Mouse (Mus musculus) olfactory bulb, adult 2 months (tissue): Measurements from ENCODE around the gene Fam8a1. TPM values are rescaled to one million over a fixed set of nuclear protein-coding genes. Genes with fewer than 3 reads are reported as not detected.

ENCODE experiments used
- H3K27ac ChIP-seq: fragments of 200-500 bp; 2 replicates; pipeline ENCODE4 v1.5.1; 2012; ENCODE audit warnings: low read depth, low read length; ENCODE audit not compliant: insufficient read depth
- H3K4me1 ChIP-seq: fragments of 200-500 bp; 2 replicates; pipeline ENCODE4 v1.6.1; 2012; ENCODE audit warnings: low read length; ENCODE audit not compliant: control insufficient read depth, insufficient read depth
- H3K4me3 ChIP-seq: fragments of 200-500 bp; 2 replicates; pipeline ENCODE4 v1.5.1; 2012; ENCODE audit warnings: mild to moderate bottlenecking, low read depth, low read length, moderate library complexity; ENCODE audit not compliant: insufficient read depth
- CTCF ChIP-seq: fragments of 200-500 bp; IDR thresholded peaks from 2 replicates; pipeline ENCODE4 v1.5.1; 2012; ENCODE audit warnings: low read depth, mild to moderate bottlenecking, low read length, moderate library complexity; ENCODE audit not compliant: insufficient read depth
- POLR2A ChIP-seq: fragments of 200-500 bp; IDR thresholded peaks from 2 replicates; pipeline ENCODE4 v1.6.1; 2012; ENCODE audit warnings: mild to moderate bottlenecking, low read depth, low read length, moderate library complexity; ENCODE audit not compliant: insufficient read depth
- WGBS: fragments of 180-500 bp; shearing (Covaris S2); methylation state at CpG from one replicate; pipeline ENCODE4 v1.1.7; 2018; 5-methylcytosine and 5-hydroxymethylcytosine counted together
- polyA plus RNA-seq: library from polyadenylated mRNA; stranded (reverse); fragments of >200 nt; gene quantifications from 2 replicates; pipeline ENCODE4 v1.2.4, GENCODE M21; 2012; ENCODE audit warnings: low replicate concordance; ENCODE audit not compliant: missing spikeins, insufficient read depth, insufficient read length

Gene Fam8a1
- polyA plus RNA-seq, 1 experiment, result not detected

GRCm38 (mm10) chr13:46724371-46724770, 55.0 kb downstream of the Fam8a1 start:
- H3K4me1 ChIP-seq, result no peaks in the 10 kb centered on the region
- no peak for TF ChIP-seq CTCF
- no peak for TF ChIP-seq POLR2A
- no peak overlapping the region for H3K4me3 ChIP-seq
- no peak overlapping the region for H3K27ac ChIP-seq

GRCm38 (mm10) chr13:46725227-46725626, 55.9 kb downstream of the Fam8a1 start:
- Histone ChIP-seq H3K27ac (no peak overlapping the region), H3K4me3 (no peak overlapping the region), H3K4me1 (no peaks in the 10 kb centered on the region)
- 21% methylated on average over 2 of the region's 2 CpGs for WGBS
- TF ChIP-seq POLR2A (no peak), CTCF (no peak)

GRCm38 (mm10) chr13:46726288-46727037, 57.1 kb downstream of the Fam8a1 start:
- WGBS, result under 1% methylated on average over 30 of the region's 30 CpGs
- TF ChIP-seq POLR2A (no peak), CTCF (no peak)

GRCm38 (mm10) chr13:46727038-46727836, 57.9 kb downstream of the Fam8a1 start:
- TF ChIP-seq CTCF, result no peak
- TF ChIP-seq POLR2A, result no peak
- Histone ChIP-seq H3K27ac (peak overlapping the region; percentile 64), H3K4me1 (no peaks in the 10 kb centered on the region), H3K4me3 (peak overlapping the region; percentile 98)
- WGBS, result under 1% methylated on average over 85 of the region's 85 CpGs

More at GRCm38 (mm10) chr13:46726288-46727037, 57.1 kb downstream of the Fam8a1 start:
- Histone ChIP-seq H3K27ac (no peak overlapping the region), H3K4me1 (no peaks in the 10 kb centered on the region), H3K4me3 (peak overlapping the region; percentile 98)

Other genes starting within 250 kb of the Fam8a1 start
- not detected in 2 replicates for gene Cap2, start 167.7 kb upstream of the Fam8a1 start, polyA plus RNA-seq
- not detected in 2 replicates for gene Nup153, start 58.4 kb downstream of the Fam8a1 start, polyA plus RNA-seq